Mouse (Mus musculus): ENCODE data around the gene Wdr24. TPM values are rescaled to one million over a fixed set of nuclear protein-coding genes. Genes with fewer than 3 reads are reported as not detected.
A peak's percentile ranks its signal among the peaks of the same experiment; 100 is the strongest.

Gene Wdr24
- polyA plus RNA-seq, 1 experiment: 6.4 TPM

DNA sequence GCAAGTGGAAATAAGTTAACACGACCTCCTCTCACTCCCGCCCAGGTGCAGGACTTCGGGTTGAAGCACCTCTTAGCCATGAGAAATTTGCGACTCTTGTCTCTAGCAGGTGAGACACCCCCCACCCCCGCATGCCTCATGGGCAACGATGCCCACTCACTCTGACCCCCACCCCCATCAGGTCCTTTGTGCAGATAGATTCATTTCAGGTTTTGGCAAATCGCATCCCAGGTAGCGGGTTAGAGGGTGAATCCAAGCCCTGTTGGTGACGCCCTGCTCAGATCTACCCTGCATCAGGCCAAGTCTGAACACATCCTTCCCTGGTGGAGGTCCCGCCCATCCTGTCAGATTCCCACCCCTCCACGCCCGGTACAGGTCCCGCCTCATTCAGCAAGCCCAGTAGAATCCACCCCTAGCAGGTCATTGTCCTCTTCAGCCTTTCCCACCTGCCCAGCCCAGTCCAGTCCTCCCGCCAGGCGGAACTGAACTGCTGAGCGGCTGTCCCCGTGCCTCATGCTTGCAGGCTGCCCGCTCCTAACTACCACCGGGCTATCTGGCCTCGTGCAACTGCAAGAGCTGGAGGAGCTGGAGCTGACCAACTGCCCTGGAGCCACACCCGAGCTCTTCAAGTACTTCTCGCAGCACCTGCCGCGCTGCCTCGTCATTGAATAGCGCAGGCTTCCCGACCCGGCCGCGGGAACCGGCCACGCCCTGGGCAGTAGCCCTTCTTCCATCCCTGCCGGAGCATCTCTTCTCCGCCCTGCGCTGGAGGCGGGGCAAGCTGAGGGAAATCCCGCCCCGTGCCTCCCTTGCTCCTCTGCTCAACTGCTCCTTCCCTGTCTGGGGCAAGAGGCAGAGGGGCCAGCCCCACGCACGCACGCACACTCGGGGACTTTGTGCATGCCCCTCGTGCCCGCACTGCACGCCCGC is 4.3 kb upstream of the Wdr24 start:
- TF ChIP-seq GATA1 (IDR thresholded peaks at IDR 0.05; ENCODE audit: borderline replicate concordance, low read length): no peak
- TF ChIP-seq FLI1 (IDR thresholded peaks at IDR 0.05; ENCODE audit: low read length): no peak
- Histone ChIP-seq H3K27me3 (replicated peaks) (peaks cover 71% of the 10 kb centered on the region), H3K36me3 (replicated peaks; ENCODE audit: low read length) (no peaks in the 10 kb centered on the region), H3K9me3 (no peaks in the 10 kb centered on the region), H3K4me3 (replicated peaks) (peak overlapping the region; percentile 87), H3K4me1 (peaks cover 31% of the 10 kb centered on the region)

DNA sequence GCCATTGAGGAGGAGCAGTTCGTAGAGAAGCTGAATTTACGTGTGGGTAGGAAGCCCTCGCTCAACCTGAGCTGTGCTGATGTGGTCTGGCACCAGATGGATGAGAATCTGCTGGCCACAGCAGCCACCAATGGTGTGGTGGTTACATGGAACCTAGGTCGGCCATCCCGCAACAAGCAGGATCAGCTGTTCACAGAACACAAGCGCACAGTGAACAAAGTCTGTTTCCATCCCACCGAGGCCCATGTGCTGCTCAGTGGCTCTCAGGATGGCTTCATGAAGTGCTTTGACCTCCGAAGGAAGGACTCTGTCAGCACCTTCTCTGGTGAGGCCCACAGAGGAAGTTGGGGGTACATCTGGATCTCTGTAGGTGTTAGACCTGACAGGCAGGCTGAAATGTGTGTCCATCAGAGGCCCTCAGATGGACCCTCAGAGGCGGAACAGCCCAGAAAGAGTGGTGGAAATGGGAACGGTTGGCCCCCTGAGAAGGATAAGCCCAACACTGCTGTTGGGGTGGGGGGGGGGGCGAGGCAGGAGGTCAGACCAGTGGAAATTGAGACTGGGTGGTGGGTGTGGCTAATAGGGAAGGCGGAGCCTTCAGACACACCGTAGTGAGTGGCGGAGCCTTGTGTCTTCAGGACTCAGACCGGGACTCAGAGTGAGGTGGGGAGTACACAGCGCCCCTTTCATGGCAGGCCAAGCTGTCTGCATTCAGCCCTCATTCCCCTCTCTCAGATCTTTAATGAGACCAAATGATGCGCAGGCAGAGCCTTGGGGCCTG is 1.1 kb downstream of the Wdr24 start:
- H3K27me3 ChIP-seq (replicated peaks): peaks cover 20% of the 10 kb centered on the region
- TF ChIP-seq FLI1 (IDR thresholded peaks at IDR 0.05; ENCODE audit: low read length) (no peak), GATA1 (IDR thresholded peaks at IDR 0.05; ENCODE audit: borderline replicate concordance, low read length) (no peak)
- H3K4me1 ChIP-seq: peaks cover 72% of the 10 kb centered on the region
- peaks cover 42% of the 10 kb centered on the region for H3K36me3 ChIP-seq (replicated peaks; ENCODE audit: low read length)
- no peaks in the 10 kb centered on the region for H3K9me3 ChIP-seq
- H3K4me3 ChIP-seq (replicated peaks): peak overlapping the region; percentile 96

- H3K9me3 ChIP-seq: no peaks in the 10 kb centered on the region
- peaks cover 49% of the 10 kb centered on the region for H3K36me3 ChIP-seq (replicated peaks; ENCODE audit: low read length)
- no peak for TF ChIP-seq GATA1 (IDR thresholded peaks at IDR 0.05; ENCODE audit: borderline replicate concordance, low read length)
- no peak for TF ChIP-seq FLI1 (IDR thresholded peaks at IDR 0.05; ENCODE audit: low read length)
- H3K4me1 ChIP-seq: peaks cover 73% of the 10 kb centered on the region
- H3K4me3 ChIP-seq (replicated peaks): peak overlapping the region; percentile 46
- peaks cover 12% of the 10 kb centered on the region for H3K27me3 ChIP-seq (replicated peaks)
Observed at GRCm38 (mm10) chr17:25825311-25825710, 1.9 kb downstream of the Wdr24 start.

DNA sequence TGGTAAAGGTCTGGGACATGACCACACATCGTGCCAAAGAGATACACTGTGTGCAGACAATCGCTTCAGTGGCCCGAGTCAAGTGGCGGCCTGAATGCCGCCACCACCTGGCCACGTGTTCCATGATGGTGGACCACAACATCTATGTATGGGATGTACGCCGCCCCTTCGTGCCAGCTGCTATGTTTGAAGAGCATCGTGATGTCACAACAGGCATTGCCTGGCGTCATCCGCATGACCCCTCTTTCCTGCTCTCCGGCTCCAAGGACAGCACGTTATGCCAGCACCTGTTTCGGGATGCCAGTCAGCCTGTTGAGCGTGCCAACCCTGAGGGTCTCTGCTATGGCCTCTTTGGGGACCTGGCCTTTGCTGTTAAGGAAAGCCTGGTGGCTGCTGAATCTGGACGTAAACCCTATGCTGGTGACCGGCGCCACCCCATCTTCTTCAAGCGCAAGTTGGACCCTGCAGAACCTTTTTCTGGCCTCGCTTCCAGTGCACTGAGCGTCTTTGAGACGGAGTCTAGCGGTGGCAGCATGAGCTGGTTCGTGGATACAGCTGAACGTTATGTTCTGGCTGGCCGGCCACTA is 2.6 kb downstream of the Wdr24 start:
- TF ChIP-seq FLI1 (IDR thresholded peaks at IDR 0.05; ENCODE audit: low read length): no peak
- H3K27me3 ChIP-seq (replicated peaks): peaks cover 6% of the 10 kb centered on the region
- peaks cover 57% of the 10 kb centered on the region for H3K36me3 ChIP-seq (replicated peaks; ENCODE audit: low read length)
- no peaks in the 10 kb centered on the region for H3K9me3 ChIP-seq
- peak overlapping the region; percentile 53 for H3K4me3 ChIP-seq (replicated peaks)
- peaks cover 80% of the 10 kb centered on the region for H3K4me1 ChIP-seq

GRCm38 (mm10) chr17:25827011-25827410 is 3.6 kb downstream of the Wdr24 start:
- Histone ChIP-seq H3K4me1 (peaks cover 90% of the 10 kb centered on the region), H3K27me3 (replicated peaks) (peaks cover 3% of the 10 kb centered on the region), H3K36me3 (replicated peaks; ENCODE audit: low read length) (peaks cover 66% of the 10 kb centered on the region), H3K9me3 (no peaks in the 10 kb centered on the region), H3K4me3 (replicated peaks) (peak overlapping the region; percentile 55)
- TF ChIP-seq GATA1 (IDR thresholded peaks at IDR 0.05; ENCODE audit: borderline replicate concordance, low read length) (no peak), FLI1 (IDR thresholded peaks at IDR 0.05; ENCODE audit: low read length) (no peak)

- Histone ChIP-seq H3K4me1 (peaks cover 89% of the 10 kb centered on the region), H3K4me3 (replicated peaks) (peak overlapping the region; percentile 93), H3K27me3 (replicated peaks) (no peaks in the 10 kb centered on the region), H3K36me3 (replicated peaks; ENCODE audit: low read length) (peaks cover 67% of the 10 kb centered on the region), H3K9me3 (no peaks in the 10 kb centered on the region)
- TF ChIP-seq FLI1 (IDR thresholded peaks at IDR 0.05; ENCODE audit: low read length): no peak
- TF ChIP-seq GATA1 (IDR thresholded peaks at IDR 0.05; ENCODE audit: borderline replicate concordance, low read length): no peak
Observed at GRCm38 (mm10) chr17:25827546-25828222, 4.3 kb downstream of the Wdr24 start.

DNA sequence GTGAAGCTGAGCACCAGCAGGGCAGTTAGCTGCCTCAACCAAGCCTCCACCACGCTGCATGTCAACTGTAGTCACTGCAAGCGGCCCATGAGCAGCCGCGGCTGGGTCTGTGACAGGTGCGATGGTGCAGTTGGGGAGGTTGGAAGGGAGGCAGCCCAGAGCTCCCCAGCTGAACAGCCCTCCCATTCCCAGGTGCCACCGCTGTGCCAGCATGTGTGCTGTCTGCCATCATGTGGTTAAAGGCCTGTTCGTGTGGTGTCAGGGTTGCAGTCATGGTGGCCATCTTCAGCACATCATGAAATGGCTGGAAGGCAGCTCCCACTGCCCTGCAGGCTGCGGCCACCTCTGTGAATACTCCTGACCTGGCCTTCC is 4.8 kb downstream of the Wdr24 start:
- peaks cover 67% of the 10 kb centered on the region for H3K36me3 ChIP-seq (replicated peaks; ENCODE audit: low read length)
- H3K4me3 ChIP-seq (replicated peaks): peak overlapping the region; percentile 93

GRCm38 (mm10) chr17:25828712-25829557 is 5.5 kb downstream of the Wdr24 start, which contains the start of gene Jmjd8:
Jmjd8 (plus strand) TSS chr17:25828867.
- no peaks in the 10 kb centered on the region for H3K27me3 ChIP-seq (replicated peaks)
- no peaks in the 10 kb centered on the region for H3K9me3 ChIP-seq
- H3K4me1 ChIP-seq: peaks cover 88% of the 10 kb centered on the region
- TF ChIP-seq FLI1 (IDR thresholded peaks at IDR 0.05; ENCODE audit: low read length) (no peak), GATA1 (IDR thresholded peaks at IDR 0.05; ENCODE audit: borderline replicate concordance, low read length) (no peak)
- H3K36me3 ChIP-seq (replicated peaks; ENCODE audit: low read length): peaks cover 67% of the 10 kb centered on the region
- peak within 1 kb of the TSS; percentile 93 for H3K4me3 ChIP-seq (replicated peaks)

More for the DNA sequence above, 4.8 kb downstream of the Wdr24 start:
- H3K9me3 ChIP-seq: no peaks in the 10 kb centered on the region
- TF ChIP-seq FLI1 (IDR thresholded peaks at IDR 0.05; ENCODE audit: low read length): no peak
- no peak for TF ChIP-seq GATA1 (IDR thresholded peaks at IDR 0.05; ENCODE audit: borderline replicate concordance, low read length)
- peaks cover 86% of the 10 kb centered on the region for H3K4me1 ChIP-seq
- H3K27me3 ChIP-seq (replicated peaks): no peaks in the 10 kb centered on the region
